Mouse (Mus musculus): Measurements from ENCODE around the gene Il4i1.

- no peak for TF ChIP-seq CTCF (IDR thresholded peaks at IDR 0.05; ENCODE audit: borderline replicate concordance, control insufficient read depth, extremely low read depth, insufficient read depth, low read length, poor library complexity)
- TF ChIP-seq POLR2A (IDR thresholded peaks at IDR 0.05; ENCODE audit: control insufficient read depth, extremely low read depth, insufficient read depth, low read length, poor library complexity), result no peak
Observed at GRCm38 (mm10) chr7:44871181-44871580, 55.0 kb downstream of the Il4i1 start.
